Mouse (Mus musculus): ENCODE measurements around the gene Gckr.
A peak's percentile ranks its signal among the peaks of the same experiment; 100 is the strongest.

Gene Gckr

DNA sequence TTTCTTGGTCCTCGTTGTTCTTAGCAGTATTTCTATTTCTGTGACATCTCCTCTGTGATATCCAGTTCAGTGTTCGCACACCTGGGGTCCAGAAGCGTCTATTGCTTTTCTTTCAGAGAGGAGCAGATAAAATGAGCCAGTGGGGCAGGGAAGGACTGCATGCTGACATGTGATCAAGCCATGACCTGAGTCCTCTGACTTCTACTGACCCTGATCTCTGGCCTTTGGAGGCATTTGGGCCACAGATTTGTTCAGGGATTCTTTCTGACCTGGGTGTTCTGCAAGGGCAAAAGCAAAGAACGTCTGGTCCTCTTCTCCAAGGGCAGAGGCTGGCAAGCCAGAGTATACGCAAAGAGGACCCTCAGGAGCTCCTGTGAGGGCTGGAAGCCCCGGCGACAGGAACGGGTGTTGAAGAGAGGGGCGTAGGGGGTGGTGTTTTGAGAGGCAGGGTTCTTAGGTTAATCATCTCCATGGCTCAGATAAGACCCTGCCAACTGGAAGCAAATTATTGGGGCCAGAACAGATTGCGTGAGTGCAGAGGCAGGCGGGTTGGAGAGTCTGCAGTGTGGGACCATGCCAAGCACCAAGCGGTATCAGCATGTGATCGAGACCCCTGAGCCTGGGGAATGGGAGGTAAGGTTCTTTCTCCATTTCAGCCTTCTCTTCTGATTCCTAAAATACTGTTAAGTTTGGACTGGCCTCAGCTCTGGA, at the start of gene Gckr:
TSS of gene Gckr (plus strand) at position 397 of the 711 bp plus-strand sequence.
- DNase-seq (ENCODE audit: low spot score) = no peak

DNA sequence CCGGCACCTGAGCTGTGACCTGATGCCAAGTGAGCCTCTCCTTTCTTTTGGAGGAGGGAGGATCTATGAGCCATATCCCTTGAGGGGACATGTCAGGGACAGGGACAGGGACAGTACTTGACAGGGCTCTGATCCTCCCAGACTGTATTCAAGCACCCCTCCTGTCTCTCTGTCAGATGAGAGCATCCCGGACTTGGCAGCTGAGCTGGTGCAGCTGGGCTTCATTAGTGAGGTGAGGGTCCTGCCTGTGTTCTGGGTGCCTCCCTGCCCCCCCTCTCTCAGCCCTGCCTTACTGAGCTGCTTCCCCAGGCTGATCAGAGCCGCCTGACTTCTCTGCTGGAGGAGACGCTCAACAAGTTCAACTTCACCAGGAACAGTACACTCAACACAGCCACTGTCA, 46.5 kb upstream of the Gckr start:
- no peak for DNase-seq (ENCODE audit: low spot score)

DNA sequence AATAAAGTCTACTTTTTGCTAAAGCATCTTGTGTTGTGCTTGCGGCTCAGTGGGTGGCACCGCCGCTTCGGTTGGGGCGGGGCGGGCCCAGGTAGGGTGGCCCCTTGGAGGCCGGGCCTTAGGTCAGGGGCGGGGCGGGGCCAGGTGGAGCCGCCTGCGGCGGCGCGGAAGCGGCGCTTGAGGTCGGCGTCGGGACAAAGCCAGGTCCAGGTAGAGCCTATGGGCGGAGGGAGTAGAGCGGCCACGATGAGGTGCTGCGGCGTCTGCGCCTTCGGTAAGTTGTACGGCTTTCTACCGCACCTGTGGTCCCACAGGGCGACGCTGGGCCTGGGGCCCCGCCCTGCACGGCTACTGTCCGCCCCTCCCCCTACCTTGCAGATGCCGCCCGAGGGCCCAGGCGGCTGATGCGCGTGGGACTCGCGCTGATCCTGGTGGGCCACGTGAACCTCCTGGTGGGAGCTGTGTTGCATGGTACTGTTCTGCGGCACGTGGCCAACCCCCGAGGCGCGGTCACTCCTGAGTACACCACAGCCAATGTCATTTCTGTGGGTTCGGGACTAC, 45.6 kb upstream of the Gckr start, which contains the start of gene Krtcap3:
TSS of gene Krtcap3 (plus strand) at position 151 of the 561 bp plus-strand sequence.
- peak; percentile 30 for DNase-seq (ENCODE audit: low spot score)

DNA sequence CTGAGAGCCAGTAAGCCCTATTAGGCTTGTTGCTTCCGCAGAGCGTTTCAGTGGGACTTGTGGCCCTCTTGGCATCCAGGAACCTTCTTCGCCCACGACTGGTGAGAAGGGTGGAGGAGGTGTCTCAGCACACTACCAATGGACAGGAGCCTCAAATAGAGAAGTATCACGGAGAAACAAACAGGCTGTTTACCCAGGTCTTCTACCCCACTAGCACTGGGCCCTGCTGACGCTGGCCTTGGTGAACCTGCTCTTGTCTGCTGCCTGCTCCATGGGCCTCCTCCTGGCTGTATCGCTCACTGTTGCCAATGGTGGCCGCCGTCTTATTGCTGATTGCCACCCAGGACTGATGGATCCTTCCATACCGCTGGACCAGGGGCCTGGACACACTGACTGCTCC, 45.1 kb upstream of the Gckr start:
- peak; percentile 15 for DNase-seq (ENCODE audit: low spot score)

DNA sequence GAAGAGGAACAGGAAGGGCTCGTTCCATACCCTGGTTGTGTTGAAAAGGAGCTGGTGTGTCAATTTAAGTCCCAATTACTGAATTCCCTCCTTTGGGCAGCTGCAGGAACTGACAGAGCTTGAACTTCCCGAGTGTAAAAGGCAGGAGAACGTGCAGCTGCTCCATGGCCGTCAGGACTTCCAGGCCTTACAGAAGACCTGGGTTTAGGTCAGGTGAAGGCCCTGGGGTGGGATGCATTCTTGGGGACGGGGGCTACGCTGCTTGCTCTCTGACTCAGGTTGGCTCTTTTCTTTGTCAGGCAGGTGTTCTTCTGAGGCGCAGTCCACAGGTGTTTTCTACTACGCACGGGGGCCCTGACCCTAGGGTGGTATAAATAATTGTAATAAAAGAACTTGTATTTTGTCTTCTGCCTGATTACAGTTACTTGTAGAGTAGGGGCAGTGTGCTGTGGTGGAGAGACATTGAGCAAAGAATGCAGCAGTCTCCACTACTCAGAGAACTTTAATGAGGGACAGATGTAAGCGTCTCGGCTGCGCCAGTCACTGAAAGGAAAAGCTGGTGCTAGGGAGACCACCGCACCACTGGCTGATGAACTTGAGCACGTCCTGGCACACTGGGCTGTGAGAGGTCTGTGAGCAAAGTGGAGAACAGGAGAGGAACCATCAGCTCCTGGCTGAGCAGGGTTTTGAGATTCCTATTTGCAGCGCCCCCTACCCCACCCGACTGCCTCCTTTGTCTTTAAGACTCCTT, 44.3 kb upstream of the Gckr start:
- no peak for DNase-seq (ENCODE audit: low spot score)

DNA sequence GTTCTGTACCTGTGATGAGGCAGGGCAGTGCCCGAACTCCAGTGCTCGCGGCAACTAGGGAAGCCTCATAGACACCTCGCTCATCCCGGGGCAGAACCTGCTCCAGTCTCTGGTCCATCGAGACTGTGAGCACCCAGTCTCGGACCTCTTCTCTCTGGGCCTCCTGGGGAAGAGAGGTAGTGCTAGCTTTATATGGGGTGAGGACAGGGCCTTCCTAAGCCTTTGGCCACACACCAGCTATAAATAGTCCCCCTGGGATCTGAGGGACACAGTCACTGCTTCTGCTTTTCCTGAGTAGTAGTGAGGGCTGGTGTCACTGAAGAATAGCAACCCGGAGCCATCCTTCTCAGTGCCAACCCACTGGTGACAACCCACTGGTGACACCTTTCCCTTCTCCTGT, 43.4 kb upstream of the Gckr start:
- no peak for DNase-seq (ENCODE audit: low spot score)

DNA sequence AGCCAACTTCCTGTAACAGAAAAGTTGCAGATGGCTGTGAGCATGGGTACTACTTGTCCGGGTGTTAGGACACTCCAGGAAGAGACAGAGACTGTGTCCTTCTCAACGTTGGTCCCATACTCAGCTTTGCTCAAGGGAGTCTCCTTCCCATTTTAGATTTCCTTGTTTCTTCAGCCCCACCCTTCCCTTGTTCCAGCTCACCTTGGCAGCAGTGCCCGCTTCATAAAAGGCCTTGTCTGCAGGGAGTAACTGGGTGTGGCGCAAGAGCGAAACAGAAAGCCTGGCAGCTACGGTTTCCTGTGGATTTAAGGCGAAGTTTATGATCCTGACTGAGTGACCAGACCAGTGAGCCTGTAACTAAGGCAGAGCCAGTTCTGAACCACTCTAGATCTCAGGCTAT, 42.8 kb upstream of the Gckr start:
- no peak for DNase-seq (ENCODE audit: low spot score)

DNA sequence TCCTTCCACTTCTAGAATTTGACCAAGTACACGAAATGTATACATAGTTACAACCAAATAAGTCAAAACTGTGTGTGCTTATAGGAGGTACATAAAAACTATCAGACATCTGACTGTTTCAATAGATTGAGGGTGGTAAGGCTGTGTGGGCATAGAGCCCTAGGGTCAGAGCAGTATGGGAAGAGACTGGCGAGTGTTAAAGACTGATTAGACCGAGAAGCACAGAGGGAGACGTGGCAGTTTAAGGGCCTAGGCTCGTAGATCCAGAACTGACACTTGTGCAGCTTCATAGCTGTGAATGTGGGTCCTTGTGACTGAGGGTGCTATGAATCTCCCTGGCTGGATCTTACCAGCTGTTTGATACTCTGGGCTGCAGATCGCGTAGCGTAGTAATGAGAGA, 42.3 kb upstream of the Gckr start:
- DNase-seq (ENCODE audit: low spot score) = no peak

DNA sequence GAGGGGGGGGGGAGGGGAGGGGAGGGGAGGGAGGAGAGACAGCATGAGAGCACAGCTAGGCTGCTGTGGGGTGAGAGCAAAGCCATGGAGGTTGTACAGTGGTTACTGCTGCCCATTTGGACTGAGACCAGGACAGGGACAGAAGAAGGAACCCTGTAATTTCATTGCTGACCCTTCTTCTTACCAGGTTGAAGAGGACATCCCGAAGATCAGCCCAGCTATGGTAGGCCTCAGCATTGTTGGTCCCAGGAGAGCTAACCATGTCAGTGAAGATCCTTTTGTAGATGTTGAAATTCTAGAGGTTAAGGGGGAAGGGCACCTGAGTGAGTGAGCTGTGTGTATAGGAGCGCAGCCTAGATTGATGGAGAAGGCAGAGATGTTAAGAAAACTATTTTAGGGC, 41.9 kb upstream of the Gckr start:
- no peak for DNase-seq (ENCODE audit: low spot score)

DNA sequence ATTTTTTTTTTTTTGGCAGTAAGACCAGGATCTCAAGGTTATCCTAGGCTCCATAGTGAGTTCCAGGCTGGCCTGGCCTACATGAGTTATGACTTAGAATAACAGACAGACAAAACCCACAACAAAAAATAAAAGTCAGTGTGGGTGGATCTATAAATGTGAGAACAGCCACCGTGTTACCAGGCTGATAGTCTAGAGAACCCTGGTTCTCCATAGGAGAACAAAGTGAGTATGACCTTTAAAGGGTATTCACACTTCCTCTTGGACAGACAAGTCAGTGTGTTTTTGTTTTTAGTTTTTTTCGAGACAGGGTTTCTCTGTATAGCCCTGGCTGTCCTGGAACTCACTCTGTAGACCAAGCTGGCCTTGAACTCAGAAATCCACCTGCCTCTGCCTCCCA, 41.3 kb upstream of the Gckr start:
- DNase-seq (ENCODE audit: low spot score) = no peak

DNA sequence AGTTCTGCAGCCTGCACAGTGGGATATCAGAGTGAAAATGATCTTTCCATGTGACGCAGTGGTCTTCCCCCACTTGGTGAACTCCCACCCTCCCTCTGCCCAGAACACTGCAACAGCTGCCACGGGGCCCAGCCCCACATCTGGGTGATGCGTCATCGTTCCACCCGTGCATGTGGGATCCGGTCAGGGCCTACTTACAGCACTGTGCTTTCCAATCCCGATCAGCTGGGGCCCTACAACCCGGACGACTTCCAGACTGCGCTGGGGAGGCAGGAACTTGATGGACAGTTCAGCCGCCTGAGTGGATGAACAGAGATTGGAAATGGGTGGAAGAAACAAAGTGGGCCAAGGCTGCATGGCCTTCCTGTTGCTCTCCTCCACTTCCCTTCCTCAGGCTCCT, 39.6 kb upstream of the Gckr start:
- no peak for DNase-seq (ENCODE audit: low spot score)

DNA sequence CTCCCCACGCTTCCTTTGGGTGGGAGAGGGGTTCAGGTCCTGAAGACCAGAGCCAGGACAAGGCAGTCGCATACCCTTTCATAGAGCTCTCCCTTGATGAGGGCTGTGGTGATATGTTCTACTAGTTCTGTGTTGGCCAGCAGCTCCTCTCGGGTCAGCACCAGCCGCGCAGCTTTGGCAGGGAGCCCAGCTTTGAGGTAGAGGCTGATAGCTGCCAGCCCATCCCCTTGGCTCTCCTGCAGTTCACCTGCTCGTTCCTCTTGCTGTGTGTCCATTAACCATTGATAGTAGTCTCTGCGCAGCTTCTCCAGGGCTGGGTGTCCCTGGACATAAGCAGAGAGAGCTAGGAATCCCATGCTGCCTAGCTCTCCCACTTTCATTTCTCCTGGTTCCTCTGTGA, 31.1 kb upstream of the Gckr start:
- DNase-seq (ENCODE audit: low spot score) = no peak

DNA sequence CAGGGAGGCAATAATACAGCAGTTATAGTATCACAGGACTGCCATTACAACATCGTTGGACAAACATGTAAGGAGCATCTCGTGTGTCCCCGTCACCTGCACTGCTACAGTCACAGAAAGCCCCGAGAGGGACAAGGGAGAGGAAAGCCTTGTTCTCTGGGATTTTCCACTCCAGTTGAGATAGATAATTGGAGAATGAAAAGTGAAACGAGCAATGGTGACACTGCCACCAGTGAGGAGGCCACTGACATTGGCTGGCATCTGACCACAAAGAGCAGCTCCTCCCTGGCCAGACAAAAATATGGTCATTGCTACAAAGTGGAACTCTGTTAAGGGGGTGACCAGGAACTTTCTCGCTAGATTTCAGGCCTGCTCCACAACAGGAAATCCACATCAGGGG, 29.6 kb upstream of the Gckr start:
- peak; percentile 27 for DNase-seq (ENCODE audit: low spot score)

DNA sequence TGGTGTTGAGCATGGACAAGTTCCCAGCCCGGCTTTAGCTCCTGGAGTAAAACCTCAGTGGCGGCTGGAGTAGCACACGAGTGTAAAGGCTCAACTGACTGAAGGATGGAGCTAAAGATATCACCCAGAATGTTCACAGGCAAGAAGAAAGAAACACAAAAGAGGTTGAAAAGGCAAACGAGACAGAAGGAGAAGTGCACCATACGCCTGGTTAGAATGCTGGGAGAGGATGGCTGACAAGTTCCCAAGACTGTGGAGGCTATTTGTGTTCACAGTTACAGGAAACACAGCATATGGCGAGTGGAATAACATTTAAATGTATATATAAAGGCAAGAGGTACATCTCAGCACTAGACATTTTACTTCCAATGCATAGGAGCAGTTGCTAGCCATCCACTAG, 24.2 kb upstream of the Gckr start:
- no peak for DNase-seq (ENCODE audit: low spot score)

DNA sequence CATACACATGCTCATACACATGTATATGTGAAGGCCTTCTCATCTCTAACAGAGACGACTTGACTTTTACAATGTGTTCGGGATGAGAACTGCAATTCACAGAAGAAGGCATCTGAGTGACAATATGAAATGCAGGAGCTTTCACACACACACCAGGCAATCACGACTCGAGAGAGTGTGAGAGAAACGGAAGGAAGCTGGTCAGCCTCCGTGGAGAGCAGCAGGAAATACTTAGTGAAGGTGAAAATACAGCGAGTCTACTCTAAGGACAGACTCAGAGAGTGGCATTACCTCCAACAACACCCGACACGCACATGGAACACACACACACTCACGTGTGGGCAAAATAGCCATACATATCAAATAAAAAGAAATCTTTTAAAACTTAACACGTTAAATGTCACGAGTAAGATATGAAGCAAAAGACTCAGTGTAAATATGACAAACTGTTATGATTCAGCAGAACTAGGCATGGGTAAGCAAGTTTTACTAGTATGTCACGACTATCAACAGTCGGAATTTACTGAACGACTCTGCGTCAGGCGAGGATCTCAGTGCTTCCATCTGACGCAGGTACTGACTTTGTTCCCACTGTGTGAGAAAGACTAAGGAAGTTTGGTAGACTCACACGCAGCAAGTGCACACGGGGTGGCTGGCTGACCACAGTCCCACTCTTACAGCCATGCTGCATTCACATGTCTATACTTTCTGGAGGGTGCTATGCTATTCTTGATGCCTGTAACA, 17.8 kb upstream of the Gckr start:
- DNase-seq (ENCODE audit: low spot score) = no peak

DNA sequence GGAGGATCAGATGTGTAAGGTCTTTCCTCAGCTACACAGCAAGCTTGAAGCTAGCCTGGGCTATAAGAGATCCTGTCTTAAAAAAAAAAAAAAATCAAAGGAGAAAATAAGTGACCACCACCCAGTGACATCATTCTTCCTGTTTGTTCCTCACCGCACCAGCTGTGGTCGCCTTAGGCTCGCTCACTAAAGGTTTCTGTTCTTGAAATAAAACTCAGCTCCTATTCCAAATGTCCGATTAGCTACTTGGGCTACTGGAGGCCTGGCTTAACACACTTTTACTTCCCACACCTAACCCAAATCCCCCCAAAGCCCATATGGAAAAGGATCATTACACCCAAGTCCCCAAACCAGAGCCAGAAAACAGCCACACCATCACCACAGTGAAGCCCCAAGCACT, 9.0 kb upstream of the Gckr start:
- DNase-seq (ENCODE audit: low spot score) = no peak

DNA sequence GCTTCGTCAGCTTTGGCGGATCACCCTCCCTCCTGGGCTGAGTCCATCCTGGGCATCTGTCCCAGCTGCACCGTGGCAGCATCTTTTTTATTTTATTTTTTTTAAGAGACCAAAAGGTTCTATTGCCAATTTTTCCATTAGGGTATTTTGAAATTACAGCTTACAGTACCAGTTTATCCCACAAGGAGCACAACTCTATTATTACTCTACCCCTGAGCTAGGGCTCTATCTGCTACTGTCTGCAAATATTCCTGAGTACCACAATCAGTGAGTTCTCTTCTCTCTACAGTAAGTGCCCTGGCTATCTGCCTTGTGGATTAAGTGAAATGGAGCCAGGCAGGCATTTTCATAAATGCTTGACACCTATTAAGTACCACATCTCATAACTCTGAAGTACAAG, 8.6 kb upstream of the Gckr start:
- DNase-seq (ENCODE audit: low spot score) = no peak

DNA sequence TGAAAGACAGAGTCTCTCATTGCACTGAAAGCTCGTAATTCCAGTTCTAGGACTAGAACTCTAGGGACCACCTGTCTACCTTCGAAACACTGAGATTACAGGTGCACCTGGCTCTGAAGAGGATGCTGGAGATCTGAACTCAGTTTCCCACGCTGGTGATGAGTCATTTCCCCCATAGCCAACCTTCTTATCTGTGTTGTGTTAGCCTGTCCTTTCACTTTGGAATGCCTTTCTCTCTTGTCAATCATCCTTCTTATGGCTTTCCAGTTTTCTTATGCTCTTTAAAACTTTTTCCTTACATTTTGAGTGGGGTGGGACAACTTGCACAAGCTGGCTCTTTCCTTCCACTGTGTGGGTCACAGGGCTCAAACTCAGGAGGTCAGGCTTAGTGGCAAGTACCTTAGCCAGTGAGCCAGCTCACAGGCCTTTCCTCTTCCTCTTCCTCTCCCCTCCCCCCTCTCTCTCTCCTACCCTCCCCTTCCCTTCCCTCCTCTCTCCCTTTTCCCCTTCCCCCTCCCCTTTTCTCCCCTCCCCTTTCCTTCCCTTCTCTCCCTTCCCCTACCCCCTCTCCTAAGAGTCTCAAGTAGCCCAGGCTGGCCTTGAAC, 7.5 kb upstream of the Gckr start:
- DNase-seq (ENCODE audit: low spot score) = no peak

DNA sequence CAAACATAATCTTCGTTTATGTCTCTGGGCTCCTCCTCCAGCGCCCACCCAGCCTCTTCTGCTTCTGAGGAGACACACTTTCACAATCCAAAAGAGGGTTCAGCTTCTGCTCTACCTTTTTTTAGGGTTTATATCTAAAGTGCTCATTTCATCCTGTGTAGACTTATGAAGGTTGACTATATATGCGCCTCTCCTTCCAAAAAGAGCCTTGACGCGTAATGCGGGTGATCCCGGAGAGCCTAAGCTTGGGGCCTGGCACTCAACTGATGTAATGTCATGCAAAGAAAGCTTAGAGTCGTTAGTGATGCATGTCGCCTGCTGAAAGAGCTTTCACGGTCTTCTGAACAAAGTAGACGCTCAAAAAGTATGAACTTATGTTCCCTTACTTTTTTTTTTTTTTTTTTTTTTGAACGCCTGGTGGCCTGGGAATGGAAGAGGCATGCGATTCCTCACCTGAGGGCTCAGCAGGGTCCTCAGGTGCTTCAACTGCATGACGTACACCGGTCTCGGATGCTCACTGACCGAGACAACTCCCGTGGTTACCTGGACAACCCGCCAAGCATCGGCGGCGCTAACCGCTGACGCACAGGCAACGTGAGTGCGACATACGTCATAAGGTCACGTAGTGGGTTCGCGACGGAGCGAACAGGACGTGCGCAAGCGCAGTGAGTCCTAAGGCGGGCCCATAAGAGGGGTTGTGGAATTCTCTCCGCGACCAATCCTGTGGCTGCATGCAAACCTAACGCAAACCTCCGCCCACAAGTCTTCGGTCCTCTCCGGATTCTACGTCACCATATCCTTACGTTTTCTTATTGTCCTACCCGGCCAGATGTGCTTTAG, 6.5 kb upstream of the Gckr start, which contains the start of gene Ift172:
TSS of gene Ift172 (minus strand) at position 596 of the 840 bp plus-strand sequence.
- DNase-seq (ENCODE audit: low spot score) = peak; percentile 98

DNA sequence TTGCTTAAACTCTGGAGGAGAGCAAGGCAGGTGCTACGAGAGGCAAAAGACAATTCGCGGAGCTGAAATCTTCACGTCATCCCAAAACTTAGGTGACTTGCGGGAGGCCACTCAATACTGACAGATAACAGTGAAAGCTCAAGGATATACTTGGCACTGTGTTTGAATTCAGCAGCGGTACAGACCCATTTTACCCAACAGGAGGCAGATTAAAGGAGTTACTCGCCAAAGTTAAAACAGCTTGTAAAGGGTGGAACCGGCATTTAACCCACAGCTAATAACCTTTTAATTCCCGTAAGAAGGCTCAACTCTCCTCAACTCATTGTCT, 5.9 kb upstream of the Gckr start:
- DNase-seq (ENCODE audit: low spot score) = no peak

DNA sequence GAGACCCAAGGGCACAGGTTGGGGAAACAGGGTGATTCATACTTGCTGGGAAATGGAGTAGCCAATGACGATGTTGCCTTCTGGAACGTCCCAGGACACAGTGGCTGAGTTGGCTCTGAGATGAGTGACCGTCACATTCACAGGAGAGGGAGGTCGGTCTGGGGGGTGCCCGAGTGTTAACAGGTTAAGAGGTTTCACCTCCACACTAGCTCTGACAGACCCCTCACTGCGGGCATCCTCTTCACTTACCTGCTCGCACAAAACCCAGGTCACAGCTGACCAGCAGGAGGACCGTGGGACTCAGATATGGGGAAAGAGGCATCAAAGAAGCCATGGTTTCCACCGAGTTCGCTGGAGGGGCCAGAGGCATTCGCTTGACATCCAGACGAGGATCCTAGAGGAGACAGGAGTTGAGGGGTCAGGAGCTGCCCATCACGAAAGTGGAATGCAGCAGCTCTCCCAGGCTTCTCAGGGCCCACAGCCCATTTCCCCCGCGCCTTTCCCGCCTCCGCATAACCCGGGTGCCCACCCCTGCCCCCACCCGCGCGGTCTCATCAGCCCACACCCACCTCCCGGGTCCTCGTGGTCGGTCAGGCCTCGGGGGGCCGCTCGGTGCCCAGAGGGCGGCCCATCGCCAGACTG, 2.2 kb upstream of the Gckr start:
- peak; percentile 16 for DNase-seq (ENCODE audit: low spot score)
